Mouse (Mus musculus): ENCODE results near the gene Ces4a.
"Not testable (repeated sequence)": the region's sequence is repeated elsewhere in the genome, so short reads cannot be mapped to it uniquely, and the experiment has no call there.

Ces4a gene

DNA sequence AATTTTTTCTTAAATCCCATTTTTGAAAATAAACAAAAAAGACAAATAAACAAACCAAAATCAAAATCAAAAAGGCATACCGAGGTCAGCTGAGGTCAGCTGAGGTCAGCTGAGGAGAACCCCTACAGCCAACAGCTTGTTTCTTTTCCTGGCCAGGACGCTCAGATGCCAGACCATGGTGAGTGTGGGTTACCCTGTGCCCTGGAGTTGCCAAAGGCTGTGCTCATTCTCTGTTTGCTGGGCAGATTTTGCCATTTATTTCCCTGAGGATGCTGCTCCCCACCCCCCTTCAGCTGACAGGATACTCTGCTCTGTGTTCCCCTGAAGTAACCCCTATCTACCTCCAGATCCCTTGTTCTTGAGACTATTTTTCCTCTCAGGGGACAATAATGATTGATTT lies 35.5 kb downstream of the Ces4a start:
- in situ Hi-C loops (cut with MboI; ENCODE audit: low sequenced_read_pairs), result no loop called here

DNA sequence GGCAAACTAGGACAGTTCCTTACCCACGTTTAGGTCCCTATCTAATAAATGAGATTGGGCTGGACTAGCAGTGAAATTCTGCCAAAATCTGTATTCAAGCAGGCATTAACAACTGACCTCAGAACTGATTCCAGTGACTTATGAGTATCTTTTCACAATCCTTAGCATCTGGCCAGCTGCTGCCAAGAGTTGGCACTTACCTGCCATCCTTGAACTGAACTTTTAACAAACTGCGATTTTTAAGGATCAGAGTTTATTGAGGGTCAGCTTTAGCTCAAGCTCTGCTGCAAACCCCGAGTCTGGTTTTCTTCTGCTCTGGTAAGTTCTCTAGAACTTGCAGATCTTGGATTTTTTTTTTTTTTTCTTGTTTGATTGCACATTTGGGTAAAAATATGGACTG lies 38.0 kb downstream of the Ces4a start:
- in situ Hi-C loops (cut with MboI; ENCODE audit: low sequenced_read_pairs), result no loop called here

DNA sequence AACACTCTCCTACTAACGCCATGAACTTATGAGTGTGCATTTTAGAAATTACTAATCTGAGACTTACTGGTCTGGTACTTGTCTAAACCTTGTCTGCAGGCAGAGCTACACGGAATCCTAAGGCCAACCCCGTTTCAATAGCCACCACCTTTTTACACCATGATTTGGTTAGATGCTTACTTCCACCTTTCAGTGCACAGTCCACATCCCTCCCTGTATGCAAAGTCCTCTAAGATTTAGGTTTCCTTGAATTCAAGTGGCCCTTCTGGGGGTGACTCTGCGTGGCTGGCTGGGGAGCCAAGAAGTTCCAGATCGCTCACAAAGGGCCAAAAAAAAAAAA lies 38.4 kb downstream of the Ces4a start:
- in situ Hi-C loops (cut with MboI; ENCODE audit: low sequenced_read_pairs), result no loop called here

DNA sequence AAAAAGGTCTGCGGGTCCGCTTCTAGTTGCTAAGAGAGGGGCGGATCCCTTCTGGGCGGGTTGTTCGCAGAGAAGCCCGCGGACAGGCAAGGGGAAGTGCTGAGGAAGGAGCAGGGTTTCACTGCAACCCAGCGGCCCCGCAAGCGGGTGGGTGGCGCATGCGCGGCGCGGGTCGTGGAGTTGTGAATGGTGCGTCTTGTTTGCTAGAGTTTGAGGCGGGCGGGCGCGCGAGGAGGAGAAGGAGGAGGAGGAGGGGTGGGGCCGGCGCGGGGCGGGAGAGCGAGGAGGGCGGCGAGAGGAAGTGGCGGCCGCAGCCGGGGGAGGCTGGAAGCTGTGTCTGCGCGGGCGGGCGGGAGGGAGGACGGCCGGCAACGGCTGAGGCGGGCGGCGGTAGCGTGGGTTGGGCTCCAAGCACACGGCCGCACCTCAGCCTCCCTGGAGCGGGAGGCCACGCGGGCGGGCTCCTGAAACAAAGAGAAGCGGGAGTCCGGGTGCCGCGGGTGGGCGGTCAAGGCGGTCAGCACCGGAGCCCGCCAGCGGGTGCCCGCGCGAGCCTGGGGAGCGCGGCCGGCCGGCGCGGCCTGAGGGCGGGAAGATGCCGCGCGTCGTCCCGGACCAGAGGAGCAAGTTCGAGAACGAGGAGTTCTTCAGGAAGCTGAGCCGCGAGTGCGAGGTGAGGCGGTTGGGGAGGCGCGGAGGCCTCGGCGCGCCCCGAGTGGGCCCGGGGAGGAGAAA lies 38.9 kb downstream of the Ces4a start, which contains the start of gene Cbfb:
TSS of gene Cbfb (plus strand) at position 294 of the 735 bp plus-strand sequence.
- in situ Hi-C loops (cut with MboI; ENCODE audit: low sequenced_read_pairs), result no loop called here

DNA sequence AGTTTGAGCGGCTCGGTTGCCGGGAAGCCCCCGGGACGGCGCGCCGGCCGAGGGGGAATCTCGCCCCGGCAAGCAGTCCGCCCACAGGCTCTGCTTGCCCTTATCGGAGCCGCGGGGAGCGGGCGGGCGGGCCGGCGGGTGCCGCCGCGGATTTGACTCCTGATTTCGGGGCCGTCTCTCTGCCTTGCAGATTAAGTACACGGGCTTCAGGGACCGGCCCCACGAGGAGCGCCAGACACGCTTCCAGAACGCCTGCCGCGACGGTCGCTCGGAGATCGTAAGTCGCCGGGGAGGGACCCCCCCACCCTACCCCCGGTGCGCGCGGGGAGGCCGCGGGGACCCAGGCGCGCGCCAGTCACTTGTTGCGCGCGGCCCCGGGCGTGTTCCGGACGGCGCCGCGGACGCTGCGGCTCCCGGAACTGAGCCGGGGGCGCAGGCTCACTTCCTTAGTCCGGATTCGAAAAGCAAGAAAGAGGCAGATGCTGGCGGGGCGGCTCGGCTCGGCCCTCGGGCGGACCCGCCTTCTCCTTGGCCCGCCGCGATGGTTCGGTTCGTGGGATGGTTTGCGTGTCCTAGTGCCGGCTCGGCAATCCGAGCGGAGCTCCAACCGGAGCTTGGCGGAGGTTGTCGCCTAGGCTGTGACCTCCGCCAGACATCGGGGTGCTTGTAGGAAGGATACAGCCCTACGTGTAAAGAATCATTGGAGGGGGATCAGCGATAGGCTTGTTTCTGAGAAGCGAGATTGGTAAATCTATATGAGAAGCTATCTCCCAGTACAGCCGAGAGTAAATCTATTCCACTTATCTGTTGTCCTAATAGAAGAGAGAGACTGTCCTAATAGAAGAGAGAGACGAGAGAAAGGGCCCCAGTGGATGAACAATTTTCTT lies 39.8 kb downstream of the Ces4a start:
- in situ Hi-C loops (cut with MboI; ENCODE audit: low sequenced_read_pairs), result no loop called here

DNA sequence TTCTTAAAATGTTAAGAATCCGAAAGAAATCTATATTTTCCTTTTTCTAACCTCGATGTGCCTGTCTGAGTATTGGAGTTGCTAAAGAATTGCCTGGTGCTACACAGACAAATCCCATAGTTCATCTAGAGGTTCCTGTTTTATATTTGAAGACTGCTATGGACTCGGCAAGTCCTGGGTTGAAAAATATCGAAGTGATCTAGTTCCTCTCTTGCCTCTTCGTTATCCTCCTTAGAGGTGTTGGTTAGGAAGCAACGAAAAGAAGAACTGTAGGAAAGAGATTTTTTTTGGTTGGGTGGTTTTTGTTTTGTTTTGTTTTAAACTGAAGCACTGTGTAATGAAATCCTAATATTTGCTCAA lies 40.4 kb downstream of the Ces4a start:
- in situ Hi-C loops (cut with MboI; ENCODE audit: low sequenced_read_pairs), result no loop called here

DNA sequence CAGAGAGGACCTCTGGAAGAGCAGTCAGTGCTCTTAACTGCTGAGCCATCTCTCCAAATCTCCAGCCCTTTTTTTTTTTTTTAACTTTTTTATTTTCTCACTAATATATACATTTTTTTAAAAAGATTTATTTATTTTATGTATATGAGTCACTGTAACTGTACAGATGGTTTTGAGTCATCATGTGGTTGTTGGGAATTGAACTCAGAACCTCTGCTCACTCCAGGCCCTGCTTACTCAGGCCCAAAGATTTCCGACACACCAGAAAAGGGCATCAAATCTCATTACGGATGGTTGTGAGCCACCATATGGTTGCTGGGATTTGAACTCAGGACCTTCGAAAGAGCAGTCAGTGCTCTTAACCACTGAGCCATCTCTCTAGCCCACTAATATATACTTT lies 43.7 kb downstream of the Ces4a start:
- in situ Hi-C loops (cut with MboI; ENCODE audit: low sequenced_read_pairs), result not testable (repeated sequence)

DNA sequence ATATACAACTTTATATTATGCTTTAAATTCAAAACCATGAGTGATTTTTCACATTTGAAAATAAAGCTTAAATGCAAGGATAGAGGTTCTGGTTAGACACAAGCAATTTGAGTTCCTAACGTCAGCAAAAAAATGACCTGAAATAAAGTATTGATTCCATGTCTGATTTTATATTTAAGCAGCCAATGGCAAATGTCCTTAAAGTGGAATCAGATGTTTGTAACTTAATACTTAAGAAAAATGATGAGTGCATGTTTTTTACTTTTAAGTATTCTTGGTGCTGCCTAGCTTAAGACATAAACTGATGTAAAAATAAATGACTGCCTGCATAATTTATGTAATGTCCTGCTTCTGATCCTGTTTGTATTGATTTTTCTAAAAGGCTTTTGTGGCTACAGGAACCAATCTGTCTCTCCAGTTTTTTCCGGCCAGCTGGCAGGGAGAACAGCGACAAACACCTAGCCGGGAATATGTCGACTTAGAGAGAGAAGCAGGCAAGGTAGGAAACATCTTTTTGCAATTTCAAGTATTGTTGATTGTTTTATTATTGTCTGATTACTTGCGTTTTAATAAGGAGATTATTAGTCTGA lies 46.7 kb downstream of the Ces4a start:
- in situ Hi-C loops (cut with MboI; ENCODE audit: low sequenced_read_pairs), result no loop called here

DNA sequence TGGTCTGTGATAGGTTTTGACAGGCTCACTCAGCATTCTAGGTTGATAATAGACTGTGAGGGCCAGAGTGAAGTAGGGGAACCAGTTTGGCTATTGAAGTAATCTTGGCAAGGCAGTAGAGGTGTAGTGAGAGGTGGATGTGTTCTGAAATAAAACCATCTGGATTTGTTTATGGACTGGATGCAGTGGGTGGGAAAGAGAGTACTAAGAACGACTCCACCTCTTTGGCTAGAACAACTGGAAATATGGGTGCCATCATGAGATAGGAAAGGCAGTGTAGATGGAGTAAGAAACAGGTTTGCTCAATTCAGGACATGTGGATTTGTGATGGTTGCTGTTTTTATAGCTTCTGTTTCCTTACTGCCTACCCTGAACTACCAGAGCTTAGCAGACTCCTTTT lies 50.6 kb downstream of the Ces4a start:
- in situ Hi-C loops (cut with MboI; ENCODE audit: low sequenced_read_pairs), result no loop called here

DNA sequence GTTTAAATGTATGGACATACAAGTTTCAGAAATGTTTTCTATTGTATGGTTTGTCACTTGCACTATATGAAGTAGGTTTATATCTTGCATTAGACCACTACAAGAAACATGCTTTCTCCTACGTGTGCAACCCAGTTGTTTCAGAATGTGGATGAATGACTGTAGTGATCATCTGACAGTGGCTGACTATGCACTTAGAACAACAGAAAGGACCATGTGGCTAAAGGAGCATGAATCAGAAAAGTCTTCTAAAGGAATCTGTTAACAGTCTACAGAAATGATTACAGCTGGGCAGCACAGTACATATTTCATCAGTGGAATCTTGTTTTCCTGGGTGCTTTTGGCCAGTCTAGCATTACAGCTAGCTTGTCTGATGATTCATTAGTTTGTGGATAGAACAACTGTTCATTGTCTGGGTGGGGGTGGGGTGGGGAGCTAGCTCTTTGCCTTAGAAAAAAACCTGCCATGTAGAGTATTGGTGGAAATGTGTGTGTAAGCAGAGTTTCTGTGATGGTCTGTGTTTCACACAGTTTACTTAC lies 54.9 kb downstream of the Ces4a start:
- in situ Hi-C loops (cut with MboI; ENCODE audit: low sequenced_read_pairs), result no loop called here

DNA sequence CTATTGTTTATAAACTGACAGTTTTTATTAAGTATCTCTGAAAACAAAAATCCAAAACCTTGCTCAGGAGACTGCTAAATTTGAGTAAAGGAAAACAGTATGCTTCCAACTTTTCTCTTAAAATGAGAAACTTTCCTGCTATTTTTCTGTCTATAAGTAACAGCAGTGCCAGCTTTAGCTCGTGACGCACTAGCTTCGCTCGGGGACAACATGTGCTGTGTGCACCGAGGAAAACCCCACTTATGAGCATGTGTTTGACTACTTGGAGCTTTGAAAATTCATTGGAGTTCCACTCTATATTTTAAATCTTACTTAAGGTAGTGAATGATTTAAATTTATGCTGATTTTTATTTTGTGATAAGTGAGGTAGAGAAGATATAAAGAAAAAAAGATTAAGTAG lies 60.6 kb downstream of the Ces4a start:
- in situ Hi-C loops (cut with MboI; ENCODE audit: low sequenced_read_pairs), result no loop called here
